Mouse (Mus musculus): ENCODE data around the gene Gm17093. TPM values are rescaled to one million over a fixed set of nuclear protein-coding genes. Genes with fewer than 3 reads are reported as not detected.
A peak's percentile ranks its signal among the peaks of the same experiment; 100 is the strongest.
"Not testable (repeated sequence)": the region's sequence is repeated elsewhere in the genome, so short reads cannot be mapped to it uniquely, and the experiment has no call there.

Gene Gm17093
- not detected for total RNA-seq (2021)
- long read RNA-seq, experiment 1, result 0 reads
- long read RNA-seq, experiment 2, result 0 reads

GRCm38 (mm10) chr14:44517976-44518375 lies at the start of gene Gm17093:
TSS of gene Gm17093 (plus strand) at chr14:44518276.
- not testable (repeated sequence) for DNase-seq (ENCODE audit: low spot score in 2 of 2)

- not testable (repeated sequence) for DNase-seq (ENCODE audit: low spot score in 2 of 2)
Measured at GRCm38 (mm10) chr14:44492163-44492562, 25.9 kb upstream of the Gm17093 start, which contains the start of gene BC061237. TSS of gene BC061237 (plus strand) at chr14:44492463.

GRCm38 (mm10) chr14:44547961-44548360 lies 29.9 kb downstream of the Gm17093 start:
- peak in 1 of 2 experiments; percentile 2 for DNase-seq (ENCODE audit: low spot score in 2 of 2)

Other genes with a start within 250 kb of the Gm17093 start
- gene Gm8220, start 232.7 kb upstream of the Gm17093 start, total RNA-seq (2021), result not detected
- not detected for gene Gm5930, start 179.7 kb upstream of the Gm17093 start, total RNA-seq (2021)
- not detected for gene Gm8229, start 152.9 kb upstream of the Gm17093 start, total RNA-seq (2021)
- gene Gm3371, start 107.6 kb upstream of the Gm17093 start, total RNA-seq (2021), result not detected
- not detected for gene Gm8232, start 84.6 kb upstream of the Gm17093 start, total RNA-seq (2021)
- gene BC061237, start 25.8 kb upstream of the Gm17093 start, total RNA-seq (2021), result not detected
- gene Gm8247, start 64.9 kb downstream of the Gm17093 start, total RNA-seq (2021), result not detected
- gene Gm5624, start 109.7 kb downstream of the Gm17093 start, total RNA-seq (2021), result not detected
- not detected for gene Gm8257, start 188.2 kb downstream of the Gm17093 start, total RNA-seq (2021)
- not detected for gene Gm8267, start 232.1 kb downstream of the Gm17093 start, total RNA-seq (2021)

Data from adrenal gland, adult 18-20 months (tissue).